Mouse (Mus musculus) layer of hippocampus, postnatal 36 days (tissue): Measurements from ENCODE around the gene Lyrm9. TPM values are rescaled to one million over a fixed set of nuclear protein-coding genes. Genes with fewer than 3 reads are reported as not detected.

Experiments used
- DNase-seq, 2 experiments: peaks; one replicate each; pipeline ENCODE4 v3.0.0; 2022
- total RNA-seq, 2 experiments: library from RNA; stranded (reverse); gene quantifications; 2 replicates each; pipeline ENCODE4 v1.2.3; 2021

The Lyrm9 gene
- total RNA-seq, 2 experiments from 2014 or later = 14.9 to 22.3 TPM

GRCm38 (mm10) chr11:78815986-78816792, 10.2 kb upstream of the Lyrm9 start:
- no peak for DNase-seq

- DNase-seq = no peak
Observed at GRCm38 (mm10) chr11:78817311-78818022, 8.9 kb upstream of the Lyrm9 start.

- no peak for DNase-seq
Observed at GRCm38 (mm10) chr11:78820337-78821000, 5.9 kb upstream of the Lyrm9 start.

GRCm38 (mm10) chr11:78822792-78823498, 3.4 kb upstream of the Lyrm9 start:
- DNase-seq = no peak

- DNase-seq = no peak
Observed at GRCm38 (mm10) chr11:78827546-78827945, 1.2 kb downstream of the Lyrm9 start.

GRCm38 (mm10) chr11:78828386-78828785, 2.0 kb downstream of the Lyrm9 start:
- no peak for DNase-seq

GRCm38 (mm10) chr11:78829373-78829772, 3.0 kb downstream of the Lyrm9 start:
- no peak for DNase-seq

GRCm38 (mm10) chr11:78830180-78830579, 3.8 kb downstream of the Lyrm9 start:
- no peak for DNase-seq

GRCm38 (mm10) chr11:78831716-78832115, 5.3 kb downstream of the Lyrm9 start:
- peak; percentile 59 to 65 for DNase-seq

- DNase-seq = no peak
Observed at GRCm38 (mm10) chr11:78832117-78832726, 5.8 kb downstream of the Lyrm9 start.

- no peak for DNase-seq
Observed at GRCm38 (mm10) chr11:78832816-78833314, 6.5 kb downstream of the Lyrm9 start.

- no peak for DNase-seq
Observed at GRCm38 (mm10) chr11:78836486-78836885, 10.1 kb downstream of the Lyrm9 start.

- peak; percentile 55 to 65 for DNase-seq
Observed at GRCm38 (mm10) chr11:78837989-78838388, 11.6 kb downstream of the Lyrm9 start.

GRCm38 (mm10) chr11:78839491-78839890, 13.1 kb downstream of the Lyrm9 start:
- DNase-seq = no peak

- no peak for DNase-seq
Observed at GRCm38 (mm10) chr11:78840141-78840540, 13.8 kb downstream of the Lyrm9 start.

GRCm38 (mm10) chr11:78841987-78842386, 15.6 kb downstream of the Lyrm9 start:
- no peak for DNase-seq

- no peak for DNase-seq
Observed at GRCm38 (mm10) chr11:78846620-78847019, 20.2 kb downstream of the Lyrm9 start.

GRCm38 (mm10) chr11:78847884-78848848, 21.8 kb downstream of the Lyrm9 start:
- no peak for DNase-seq

- DNase-seq = no peak
Observed at GRCm38 (mm10) chr11:78849859-78850258, 23.5 kb downstream of the Lyrm9 start.

- no peak for DNase-seq
Observed at GRCm38 (mm10) chr11:78851216-78851870, 25.0 kb downstream of the Lyrm9 start.
